Mouse (Mus musculus): ENCODE measurements around the gene Rpgrip1l. TPM values are rescaled to one million over a fixed set of nuclear protein-coding genes. Genes with fewer than 3 reads are reported as not detected.

Rpgrip1l gene
- polyA plus RNA-seq, 1 experiment from 2014 or later = 10.1 TPM

DNA sequence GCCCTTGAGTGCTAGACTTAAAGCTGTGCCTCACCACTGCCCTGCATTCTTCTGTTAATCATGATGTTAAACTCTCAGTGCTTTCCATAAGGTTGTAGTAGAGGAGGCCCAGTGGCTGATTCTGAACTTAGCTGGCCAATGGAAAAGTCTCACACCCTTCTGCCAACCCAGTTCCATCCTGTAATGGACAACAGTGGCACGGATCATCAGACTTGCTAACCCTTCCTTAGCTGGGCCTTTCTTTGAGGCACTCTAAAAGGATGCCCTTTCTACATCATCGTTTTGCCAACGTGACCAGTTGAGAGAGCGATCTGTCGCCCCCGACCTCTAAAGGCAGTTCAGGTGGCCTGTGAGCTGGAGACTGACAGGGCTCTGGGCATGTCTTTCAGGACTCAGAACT lies 13.9 kb upstream of the Rpgrip1l start:
- H3K27ac ChIP-seq (replicated peaks) = no peak overlapping the region
- no peak overlapping the region for H3K9ac ChIP-seq
- 93% methylated on average over 6 of the region's 6 CpGs for WGBS
- peaks cover 56% of the 10 kb centered on the region for H3K4me1 ChIP-seq (replicated peaks)
- no peaks in the 10 kb centered on the region for H3K36me3 ChIP-seq
- no peak overlapping the region for H3K4me3 ChIP-seq
- H3K9me3 ChIP-seq = no peaks in the 10 kb centered on the region
- ATAC-seq (ENCODE audit: low read depth) = no peak
- H3K4me2 ChIP-seq = no peak overlapping the region
- H3K27me3 ChIP-seq = no peaks in the 10 kb centered on the region

DNA sequence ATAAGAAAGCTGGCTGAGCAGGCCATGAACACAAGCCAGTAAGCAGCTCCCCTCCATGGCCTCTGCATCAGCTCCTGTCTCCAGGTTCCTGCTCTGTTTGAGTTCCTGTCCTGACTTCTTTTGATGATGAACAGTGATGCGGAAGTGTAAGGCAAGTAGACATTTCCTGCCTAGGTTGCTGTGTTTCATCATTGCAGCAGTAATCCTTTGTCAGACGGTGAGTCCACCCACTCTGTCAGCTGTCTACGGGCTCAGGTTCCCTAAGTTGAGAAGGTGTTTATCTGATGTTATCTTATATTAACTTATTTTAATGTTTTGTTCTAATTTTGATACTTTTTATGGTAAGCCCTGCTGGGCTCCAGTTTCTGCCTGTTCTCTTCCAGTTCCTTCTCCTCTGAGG lies 13.0 kb upstream of the Rpgrip1l start:
- Histone ChIP-seq H3K27me3 (no peaks in the 10 kb centered on the region), H3K9me3 (no peaks in the 10 kb centered on the region), H3K9ac (no peak overlapping the region), H3K27ac (replicated peaks) (no peak overlapping the region), H3K36me3 (no peaks in the 10 kb centered on the region), H3K4me3 (no peak overlapping the region), H3K4me2 (no peak overlapping the region), H3K4me1 (replicated peaks) (peaks cover 47% of the 10 kb centered on the region)
- no peak for ATAC-seq (ENCODE audit: low read depth)
- WGBS = 83% methylated on average over 3 of the region's 3 CpGs

DNA sequence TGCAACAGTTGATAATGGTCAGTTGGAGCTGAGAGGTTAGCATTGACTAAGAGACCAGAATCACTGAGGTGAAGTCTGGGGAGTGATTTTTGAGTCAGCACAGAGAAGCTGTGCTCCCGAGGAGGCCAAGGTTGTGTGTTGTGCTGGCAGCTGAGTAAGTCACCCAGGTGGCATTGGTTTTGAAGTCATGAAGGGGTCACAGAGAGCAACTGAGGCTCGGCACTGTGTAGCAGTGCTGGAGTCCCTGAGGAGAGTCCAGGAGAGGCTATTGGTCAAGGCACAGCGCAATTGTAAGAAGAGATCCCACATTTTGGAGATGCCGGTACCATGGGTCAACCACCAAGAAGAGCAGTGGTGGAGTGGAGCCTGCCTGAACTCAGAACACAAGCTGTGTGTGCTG lies 11.9 kb upstream of the Rpgrip1l start:
- Histone ChIP-seq H3K4me3 (no peak overlapping the region), H3K9me3 (no peaks in the 10 kb centered on the region), H3K36me3 (no peaks in the 10 kb centered on the region), H3K4me2 (no peak overlapping the region), H3K9ac (no peak overlapping the region), H3K27ac (replicated peaks) (no peak overlapping the region), H3K27me3 (no peaks in the 10 kb centered on the region), H3K4me1 (replicated peaks) (peaks cover 36% of the 10 kb centered on the region)
- WGBS = 83% methylated on average over 4 of the region's 4 CpGs
- no peak for ATAC-seq (ENCODE audit: low read depth)

DNA sequence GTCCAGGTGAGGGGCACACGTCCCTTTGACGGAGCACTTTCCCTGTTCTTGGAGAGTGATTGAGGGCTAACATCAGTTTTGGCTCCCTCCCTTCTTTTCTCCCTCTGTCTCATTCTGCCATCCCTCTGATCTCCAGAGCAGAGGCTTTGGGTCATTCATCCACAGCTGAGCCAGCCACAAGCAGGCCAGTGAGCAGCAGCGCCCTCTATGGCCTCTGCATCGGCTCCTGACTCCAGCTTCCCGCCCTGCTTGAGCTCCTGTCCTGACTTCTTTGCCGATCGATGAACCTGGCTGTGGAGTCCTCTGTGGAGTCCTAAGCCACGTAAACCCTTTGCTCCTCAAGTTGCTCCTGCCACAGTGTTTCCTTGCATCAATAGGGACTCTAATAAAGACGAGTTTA lies 11.2 kb upstream of the Rpgrip1l start:
- Histone ChIP-seq H3K4me2 (no peak overlapping the region), H3K27ac (replicated peaks) (no peak overlapping the region), H3K9ac (no peak overlapping the region), H3K36me3 (no peaks in the 10 kb centered on the region), H3K27me3 (no peaks in the 10 kb centered on the region), H3K9me3 (no peaks in the 10 kb centered on the region), H3K4me3 (no peak overlapping the region), H3K4me1 (replicated peaks) (peaks cover 30% of the 10 kb centered on the region)
- ATAC-seq (ENCODE audit: low read depth) = no peak
- 53% methylated on average over 9 of the region's 9 CpGs for WGBS

DNA sequence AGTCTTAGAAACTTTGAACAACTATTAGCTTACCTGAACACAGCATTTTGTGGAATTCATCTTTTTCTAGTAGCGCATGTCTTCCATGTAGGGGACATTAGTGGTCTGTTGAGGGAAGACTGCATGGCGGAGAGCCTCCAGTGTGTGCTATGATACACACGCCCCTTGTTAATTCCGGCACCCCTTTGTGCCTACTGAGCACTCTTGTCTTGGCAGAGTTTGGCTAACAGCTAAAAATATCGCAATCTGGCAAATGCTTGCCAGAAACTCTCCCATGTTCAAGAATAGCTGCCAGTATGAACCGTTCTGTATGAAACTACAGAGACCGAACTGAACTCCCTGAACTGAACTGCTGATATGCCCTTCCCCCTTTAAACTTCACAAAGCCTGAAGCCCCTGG lies 10.4 kb upstream of the Rpgrip1l start:
- Histone ChIP-seq H3K27me3 (no peaks in the 10 kb centered on the region), H3K36me3 (no peaks in the 10 kb centered on the region), H3K27ac (replicated peaks) (no peak overlapping the region), H3K9ac (no peak overlapping the region), H3K4me3 (no peak overlapping the region), H3K4me2 (no peak overlapping the region), H3K4me1 (replicated peaks) (peaks cover 30% of the 10 kb centered on the region), H3K9me3 (no peaks in the 10 kb centered on the region)
- ATAC-seq (ENCODE audit: low read depth) = no peak
- WGBS = 81% methylated on average over 7 of the region's 7 CpGs

DNA sequence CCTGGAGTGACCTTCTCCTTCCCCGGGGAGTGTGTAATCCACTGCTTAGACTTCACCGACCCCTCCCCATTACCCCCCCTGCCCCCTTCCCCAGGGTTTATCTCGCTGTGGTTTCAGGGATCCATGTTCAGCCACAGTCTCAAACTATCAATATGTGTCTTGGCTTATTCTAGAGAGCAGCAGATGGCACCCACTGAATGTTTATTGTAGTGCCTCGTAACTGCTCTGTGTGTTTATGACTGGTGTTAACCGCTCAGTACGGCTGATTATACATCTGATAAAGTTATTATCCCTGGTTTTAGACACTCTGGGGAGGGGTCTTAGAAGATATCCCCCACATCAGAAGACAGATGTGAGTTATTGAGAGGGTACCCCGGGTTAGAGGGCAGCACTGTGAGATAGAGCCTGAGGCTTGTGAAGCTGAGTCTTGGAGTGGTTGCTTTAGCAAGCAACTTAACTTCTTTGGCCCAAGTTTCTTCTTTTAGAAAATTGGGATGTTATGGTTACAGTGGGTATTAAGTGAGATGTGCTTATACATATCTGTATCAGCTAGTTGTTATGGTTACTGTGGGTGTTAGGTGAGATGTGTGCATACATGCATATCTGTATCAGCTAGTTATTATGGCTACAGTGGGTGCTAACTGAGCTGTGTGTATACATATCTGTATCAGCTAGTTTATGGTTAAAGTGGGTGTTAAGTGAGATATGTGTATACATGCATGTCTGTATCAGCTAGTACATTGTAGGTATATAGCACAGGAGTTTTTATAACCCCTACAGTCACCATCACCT lies 6.1 kb upstream of the Rpgrip1l start:
- H3K36me3 ChIP-seq = 0 out of 2 replicates have a peak, but pooled peaks cover 5% of the 10 kb centered on the region
- H3K4me1 ChIP-seq (replicated peaks) = peaks cover 42% of the 10 kb centered on the region
- no peak overlapping the region for H3K27ac ChIP-seq (replicated peaks)
- ATAC-seq (ENCODE audit: low read depth) = no peak
- no peak overlapping the region for H3K9ac ChIP-seq
- no peak overlapping the region for H3K4me3 ChIP-seq
- H3K27me3 ChIP-seq = no peaks in the 10 kb centered on the region
- WGBS = 69% methylated on average over 7 of the region's 7 CpGs
- H3K9me3 ChIP-seq = no peaks in the 10 kb centered on the region
- no peak overlapping the region for H3K4me2 ChIP-seq

DNA sequence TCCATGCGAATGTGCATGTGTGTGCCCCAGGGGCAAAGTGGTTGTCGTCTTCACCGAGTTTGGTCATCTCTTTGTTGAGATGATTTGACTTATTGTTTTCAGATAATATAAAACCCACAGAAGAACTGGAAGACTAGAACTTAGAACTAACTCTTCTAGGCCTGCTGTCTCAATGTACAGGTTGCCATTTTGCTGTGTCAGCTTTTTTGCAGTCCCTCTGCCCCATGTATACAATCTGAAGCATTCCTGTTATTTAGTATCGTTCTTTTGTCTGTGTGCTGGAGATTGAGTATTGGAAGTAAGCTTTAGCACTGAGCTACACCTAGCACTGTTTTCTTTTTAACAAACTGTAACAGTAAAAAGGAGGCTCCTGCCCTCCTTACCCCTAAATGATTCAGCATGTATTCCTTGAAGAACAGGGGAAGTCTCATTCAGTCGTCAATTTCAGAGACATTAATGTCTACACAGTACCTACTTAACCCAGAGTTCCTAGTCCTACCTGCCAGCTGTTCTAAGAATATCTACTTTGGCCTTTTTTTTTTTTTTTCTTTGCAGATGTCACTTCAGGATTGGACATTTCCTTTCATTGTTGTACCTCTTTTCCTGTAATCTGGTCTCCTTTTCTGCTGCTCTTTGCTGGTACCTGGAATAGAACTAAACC lies 4.6 kb upstream of the Rpgrip1l start:
- 90% methylated on average over 5 of the region's 5 CpGs for WGBS
- Histone ChIP-seq H3K4me1 (replicated peaks) (peaks cover 36% of the 10 kb centered on the region), H3K9ac (no peak overlapping the region), H3K4me2 (no peak overlapping the region), H3K4me3 (no peak overlapping the region), H3K27me3 (no peaks in the 10 kb centered on the region), H3K9me3 (no peaks in the 10 kb centered on the region), H3K36me3 (0 out of 2 replicates have a peak, but pooled peaks cover 5% of the 10 kb centered on the region), H3K27ac (replicated peaks) (no peak overlapping the region)
- ATAC-seq (ENCODE audit: low read depth) = no peak

DNA sequence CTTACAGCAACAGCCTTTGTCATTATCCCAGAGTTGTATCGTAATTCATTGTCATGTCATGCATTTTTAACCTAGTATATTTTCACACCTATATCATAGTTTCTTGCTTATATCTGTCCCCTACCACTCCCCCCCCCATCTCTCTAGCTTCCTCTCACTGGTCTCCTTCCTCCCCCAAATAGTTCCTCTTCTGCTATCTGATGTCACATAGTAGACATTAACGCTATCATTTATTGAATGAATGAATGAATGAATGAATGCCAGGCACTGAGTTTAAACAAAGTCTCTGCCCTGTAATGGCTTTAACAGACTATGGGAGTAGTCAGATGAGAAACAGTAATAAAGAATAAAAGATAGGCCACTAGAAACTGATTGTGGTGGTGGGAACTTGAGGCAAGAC lies 720 bp downstream of the Rpgrip1l start:
- Histone ChIP-seq H3K4me3 (peak overlapping the region; percentile 60), H3K27me3 (no peaks in the 10 kb centered on the region), H3K36me3 (0 out of 2 replicates have a peak, but pooled peaks cover 5% of the 10 kb centered on the region), H3K9ac (peak overlapping the region; percentile 78), H3K4me2 (peak overlapping the region; percentile 72), H3K9me3 (no peaks in the 10 kb centered on the region), H3K4me1 (replicated peaks) (peaks cover 35% of the 10 kb centered on the region), H3K27ac (replicated peaks) (no peak overlapping the region)
- WGBS = 81% methylated on average over 2 of the region's 2 CpGs
- ATAC-seq (ENCODE audit: low read depth) = no peak

DNA sequence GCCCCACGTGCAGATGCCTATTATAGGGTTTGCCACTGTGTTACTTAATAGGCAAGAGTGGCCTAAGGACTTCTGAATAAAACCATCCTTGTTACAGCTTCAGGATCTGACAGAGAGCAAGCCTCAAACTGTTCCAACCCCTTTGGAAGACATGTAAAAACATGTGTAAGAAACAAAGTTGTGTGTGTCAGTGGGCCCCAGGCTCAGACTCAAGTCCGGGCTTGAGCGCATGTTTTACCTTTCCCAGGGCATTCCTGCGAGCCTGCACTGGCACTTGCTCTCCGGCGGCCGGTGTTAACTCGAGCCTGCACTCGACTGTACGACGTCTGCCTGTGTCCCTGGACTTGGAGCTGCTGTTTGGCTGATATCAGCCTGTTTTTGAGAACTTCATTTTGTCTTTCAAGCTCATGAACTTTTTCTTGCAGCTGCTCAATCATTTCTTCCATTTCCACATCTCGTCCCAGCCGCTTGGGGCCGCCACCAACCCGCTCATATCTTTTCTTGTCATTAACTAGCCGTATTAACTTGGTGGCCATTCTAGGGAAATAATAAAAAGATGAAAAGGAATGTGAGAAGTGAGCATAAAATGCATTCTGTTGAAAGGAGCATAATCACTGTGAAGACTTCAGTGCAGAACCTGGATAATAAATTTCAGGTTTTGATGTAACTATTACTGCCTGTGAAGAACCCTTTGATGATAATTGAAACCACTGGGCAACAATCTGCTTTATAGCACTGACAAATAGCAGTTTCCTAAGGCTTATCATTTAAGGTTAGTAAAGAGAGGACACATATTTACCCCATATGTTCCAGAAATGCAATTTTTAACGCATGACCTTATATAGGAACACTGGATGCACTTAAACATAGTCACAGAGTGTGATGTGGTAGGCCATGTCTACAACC lies 8.3 kb downstream of the Rpgrip1l start:
- Histone ChIP-seq H3K4me1 (replicated peaks) (no peaks in the 10 kb centered on the region), H3K27me3 (no peaks in the 10 kb centered on the region), H3K4me3 (no peak overlapping the region), H3K9me3 (no peaks in the 10 kb centered on the region), H3K4me2 (no peak overlapping the region), H3K9ac (no peak overlapping the region), H3K36me3 (peaks cover 22% of the 10 kb centered on the region), H3K27ac (replicated peaks) (no peak overlapping the region)
- 79% methylated on average over 17 of the region's 17 CpGs for WGBS
- no peak for ATAC-seq (ENCODE audit: low read depth)

DNA sequence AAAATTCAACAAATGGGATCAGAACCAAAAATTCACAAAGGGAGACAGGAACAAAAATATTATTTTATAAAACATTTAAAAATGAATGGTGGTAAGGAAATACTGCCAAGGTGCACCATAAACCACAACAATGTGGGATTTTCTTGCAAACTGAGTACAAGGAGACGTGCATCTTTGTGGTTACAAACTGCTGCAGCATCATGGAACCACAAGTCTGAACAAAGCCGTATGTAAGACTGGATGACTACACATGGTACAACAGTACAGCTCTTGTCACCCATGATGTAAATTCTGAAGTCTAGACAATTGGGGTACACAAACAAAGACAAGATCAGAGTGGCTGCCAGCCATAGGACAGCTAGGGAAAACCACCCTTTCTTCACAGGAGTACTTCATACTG lies 14.4 kb downstream of the Rpgrip1l start:
- 86% methylated on average over 2 of the region's 2 CpGs for WGBS

DNA sequence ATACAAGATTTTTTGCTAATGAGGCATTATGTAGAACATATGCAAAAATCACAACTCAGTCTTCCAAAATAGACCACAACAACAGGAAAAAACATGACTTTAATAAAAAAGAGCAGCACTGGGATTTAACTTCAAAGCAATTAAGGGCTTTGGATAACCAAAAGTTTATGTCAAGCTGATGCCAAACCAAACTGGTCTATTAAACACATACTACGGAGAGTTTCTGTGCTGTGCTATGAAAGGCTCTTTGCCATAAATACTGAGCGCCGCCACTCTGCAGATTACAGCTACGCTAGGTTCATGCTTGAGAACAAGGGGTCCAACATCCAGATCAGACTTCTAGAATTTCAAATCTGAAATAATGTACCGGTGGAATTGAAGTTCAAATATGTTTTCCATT lies 17.3 kb downstream of the Rpgrip1l start:
- no peak overlapping the region for H3K27ac ChIP-seq (replicated peaks)
- H3K36me3 ChIP-seq = peaks cover 13% of the 10 kb centered on the region
- H3K4me3 ChIP-seq = no peak overlapping the region
- no peaks in the 10 kb centered on the region for H3K9me3 ChIP-seq
- H3K9ac ChIP-seq = no peak overlapping the region
- no peak for ATAC-seq (ENCODE audit: low read depth)
- H3K4me2 ChIP-seq = no peak overlapping the region
- WGBS = 89% methylated on average over 5 of the region's 5 CpGs
- no peaks in the 10 kb centered on the region for H3K27me3 ChIP-seq
- no peaks in the 10 kb centered on the region for H3K4me1 ChIP-seq (replicated peaks)

More for the DNA sequence above, 14.4 kb downstream of the Rpgrip1l start:
- no peaks in the 10 kb centered on the region for H3K4me1 ChIP-seq (replicated peaks)
- H3K36me3 ChIP-seq = peaks cover 23% of the 10 kb centered on the region
- H3K9ac ChIP-seq = no peak overlapping the region
- ATAC-seq (ENCODE audit: low read depth) = no peak
- no peak overlapping the region for H3K4me3 ChIP-seq
- no peak overlapping the region for H3K27ac ChIP-seq (replicated peaks)
- no peaks in the 10 kb centered on the region for H3K9me3 ChIP-seq
- no peaks in the 10 kb centered on the region for H3K27me3 ChIP-seq
- no peak overlapping the region for H3K4me2 ChIP-seq

DNA sequence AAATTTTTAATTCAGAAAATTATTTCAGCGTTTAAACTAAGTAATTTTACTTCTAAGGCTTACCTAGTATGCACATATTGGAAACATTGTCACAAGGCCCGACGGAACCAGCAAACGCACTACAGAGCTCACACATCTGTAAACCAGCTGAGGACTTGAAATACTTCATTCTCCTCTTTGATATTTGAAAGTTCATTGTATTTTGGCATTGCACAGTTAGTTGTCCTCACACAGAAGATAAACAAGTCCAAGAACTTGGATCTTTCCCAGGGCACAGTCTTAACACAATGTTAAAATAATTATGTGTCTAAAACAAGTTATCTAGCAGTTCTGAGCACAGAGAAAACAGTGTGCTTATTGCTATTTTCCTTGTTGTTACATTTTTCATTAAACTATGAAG lies 22.5 kb downstream of the Rpgrip1l start:
- H3K4me1 ChIP-seq (replicated peaks) = no peaks in the 10 kb centered on the region
- H3K4me3 ChIP-seq = no peak overlapping the region
- H3K9me3 ChIP-seq = no peaks in the 10 kb centered on the region
- H3K4me2 ChIP-seq = no peak overlapping the region
- WGBS = 83% methylated on average over 4 of the region's 4 CpGs
- H3K36me3 ChIP-seq = 0 out of 2 replicates have a peak, but pooled peaks cover 4% of the 10 kb centered on the region
- no peak overlapping the region for H3K27ac ChIP-seq (replicated peaks)
- H3K27me3 ChIP-seq = no peaks in the 10 kb centered on the region
- no peak for ATAC-seq (ENCODE audit: low read depth)
- no peak overlapping the region for H3K9ac ChIP-seq

All from neural tube, embryonic 13.5 days (tissue).